Mouse (Mus musculus): Measurements from ENCODE around the gene Mageb2.
"Not testable (repeated sequence)": the region's sequence is repeated elsewhere in the genome, so short reads cannot be mapped to it uniquely, and the experiment has no call there.

Mageb2 gene

DNA sequence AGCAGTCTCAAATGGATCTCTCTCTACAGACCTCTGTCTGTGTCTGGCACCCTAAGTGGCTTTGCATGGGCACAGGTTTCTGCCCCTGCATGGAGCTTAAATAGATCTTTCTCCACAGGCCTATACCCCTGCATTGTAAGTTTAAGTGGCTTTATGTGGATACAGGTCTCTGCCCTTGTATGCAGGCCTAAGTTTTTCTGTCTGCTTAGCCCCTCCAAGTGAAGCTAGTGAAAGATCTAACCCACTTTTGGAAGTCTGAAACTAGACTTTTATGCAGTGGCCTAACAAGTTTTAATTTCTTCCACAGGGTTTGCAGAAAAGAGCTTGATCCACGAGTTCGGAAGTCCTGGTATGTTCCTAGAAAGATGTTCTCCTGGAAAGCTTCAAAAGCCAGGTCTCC lies at the start of gene Mageb2:
Mageb2 (plus strand) TSS at position 301 of the 400 bp plus-strand sequence.
- not testable (repeated sequence) for DNase-seq (ENCODE audit: low spot score)

DNA sequence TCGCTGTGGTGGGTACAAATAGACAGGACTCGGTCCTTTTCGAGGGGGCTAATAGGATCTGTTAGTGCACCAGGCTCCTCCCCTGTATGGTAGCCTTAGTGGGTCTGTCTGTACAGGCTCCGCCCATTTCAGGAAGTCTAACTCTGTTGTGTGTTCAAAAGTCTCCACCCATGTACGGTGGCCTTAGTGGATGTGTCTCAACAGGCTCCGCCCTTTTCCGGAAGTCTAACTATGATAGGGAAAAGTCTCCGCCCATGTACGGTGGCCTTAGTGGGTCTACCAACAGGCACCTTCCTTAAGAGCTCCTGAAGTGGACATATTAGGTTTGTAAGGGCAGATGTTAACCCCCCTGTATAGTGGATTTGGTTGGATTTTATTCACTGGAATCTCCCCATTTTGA lies 18.2 kb upstream of the Mageb2 start:
- DNase-seq (ENCODE audit: low spot score) = not testable (repeated sequence)

Measured in ovary, postnatal 36 days (tissue).